Mouse (Mus musculus) cerebellum, adult 9-10 months (tissue): Measurements from ENCODE around the gene Samhd1.
"Not testable (repeated sequence)": the region's sequence is repeated elsewhere in the genome, so short reads cannot be mapped to it uniquely, and the experiment has no call there.

ENCODE experiments used
- DNase-seq: peaks from one replicate; pipeline ENCODE4 v3.0.0; 2022

Gene Samhd1

DNA sequence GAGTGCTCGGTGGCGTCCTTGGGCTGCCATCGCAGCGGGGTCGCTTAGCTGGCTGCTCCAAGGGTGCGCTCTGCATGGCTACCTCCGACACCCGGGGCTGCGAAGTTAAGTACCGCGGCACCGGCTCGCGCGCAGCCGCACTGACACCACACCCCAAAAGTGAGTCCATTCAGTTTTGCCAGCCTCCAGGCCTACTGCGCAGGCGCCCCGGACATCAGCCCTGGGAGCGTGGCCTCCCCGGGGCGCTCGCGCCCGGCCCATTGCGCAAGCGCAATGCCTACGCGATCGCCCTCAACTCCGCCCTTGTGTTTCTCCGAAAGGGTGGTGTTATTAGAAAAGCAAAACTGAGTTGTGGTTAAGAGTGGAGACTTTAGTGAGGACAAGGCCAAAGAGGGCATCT is at the start of gene Samhd1:
TSS of gene Samhd1 (minus strand) at position 252 of the 400 bp plus-strand sequence.
- DNase-seq: peak; percentile 94

DNA sequence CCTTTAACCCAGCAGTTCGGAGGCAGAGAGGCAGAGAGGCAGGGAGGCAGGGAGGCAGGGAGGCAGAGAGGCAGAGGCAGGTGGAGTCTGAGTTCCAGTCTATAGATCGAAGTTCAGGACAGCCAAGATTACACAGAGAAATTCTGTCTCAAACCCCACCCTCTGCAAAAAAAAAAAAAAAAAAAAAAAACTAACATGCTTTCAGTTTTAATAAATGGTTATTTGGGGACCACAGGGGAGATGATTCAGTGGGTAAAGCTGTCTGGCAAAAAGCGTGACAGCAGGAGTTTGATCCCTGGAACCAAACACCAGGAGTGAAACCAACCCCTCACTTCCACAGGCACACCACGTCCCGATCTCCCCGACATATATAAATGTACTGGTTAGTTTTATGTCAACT is 43.1 kb upstream of the Samhd1 start:
- DNase-seq: no peak

DNA sequence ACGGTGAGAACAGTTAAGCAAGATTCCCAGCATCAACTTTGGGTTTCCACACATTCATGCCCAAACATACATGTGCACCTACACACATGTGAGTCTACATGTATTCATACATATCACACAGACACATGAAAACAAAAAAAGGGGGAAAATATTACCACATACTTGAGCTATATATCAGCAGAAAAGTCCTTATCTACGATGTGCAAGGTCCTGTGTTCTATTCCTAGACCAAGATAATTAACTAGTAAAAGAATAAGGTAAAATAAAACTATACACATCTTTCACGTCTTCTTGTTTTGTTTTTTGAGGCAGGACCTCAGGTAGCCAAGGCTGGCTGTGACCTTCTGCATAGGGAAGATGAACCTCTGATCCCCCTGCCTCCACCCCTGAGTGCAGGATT is 41.2 kb upstream of the Samhd1 start:
- no peak for DNase-seq

DNA sequence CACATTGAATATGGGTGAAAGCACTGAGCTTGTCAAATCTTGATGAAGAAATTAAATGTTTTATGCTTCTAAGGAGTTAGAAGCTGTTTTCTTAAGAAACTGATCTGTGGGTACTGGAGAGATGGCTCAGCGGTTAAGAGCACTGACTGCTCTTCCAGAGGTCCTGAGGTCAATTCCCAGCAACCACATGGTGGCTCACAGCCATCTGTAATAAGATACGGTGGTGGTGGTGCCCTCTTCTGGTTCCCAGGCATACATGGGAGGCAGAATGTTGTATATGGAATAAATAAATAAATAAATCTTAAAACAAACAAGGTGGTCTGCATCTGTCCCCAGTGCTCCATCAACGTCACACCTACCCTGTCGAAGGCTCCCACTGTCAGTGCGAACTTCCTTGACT is 39.4 kb upstream of the Samhd1 start:
- no peak for DNase-seq

DNA sequence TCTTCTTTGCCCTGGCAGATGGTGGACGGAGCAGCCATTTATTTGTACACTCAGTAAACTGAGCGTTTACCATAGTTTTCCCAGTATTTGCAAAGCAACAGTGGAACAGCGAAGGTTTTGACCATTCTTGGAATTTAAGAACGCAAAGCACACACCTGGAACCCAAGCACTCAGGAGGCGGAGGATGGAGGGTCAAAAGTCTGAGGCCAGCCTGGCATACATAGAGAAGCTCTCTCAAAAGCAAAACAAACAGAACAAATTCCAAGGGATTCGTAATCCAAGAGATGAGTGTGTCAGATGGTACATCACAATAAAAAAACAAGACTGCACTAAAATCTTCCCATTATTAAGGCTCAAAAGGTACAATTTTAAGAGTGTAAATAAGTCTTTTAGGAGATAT is 38.5 kb upstream of the Samhd1 start:
- DNase-seq: no peak

DNA sequence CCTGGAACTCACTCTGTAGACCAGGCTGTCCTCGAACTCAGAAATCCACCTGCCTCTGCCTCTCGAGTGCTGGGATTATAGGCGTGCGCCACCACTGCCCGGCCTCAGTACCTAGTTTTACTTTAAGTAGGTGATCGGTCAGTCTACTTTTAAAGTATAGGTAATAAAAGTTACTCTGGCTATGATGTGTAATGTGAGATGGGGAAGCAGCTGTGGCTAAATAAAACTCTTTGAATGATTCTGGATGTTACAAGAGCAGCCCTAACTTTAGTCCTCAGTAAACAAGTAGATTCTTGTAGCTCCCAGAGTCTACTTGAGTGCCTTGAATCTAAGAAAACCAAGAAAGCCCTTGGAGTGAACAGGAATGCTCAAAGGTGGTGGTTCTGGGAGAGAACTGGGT is 37.9 kb upstream of the Samhd1 start:
- DNase-seq: no peak

DNA sequence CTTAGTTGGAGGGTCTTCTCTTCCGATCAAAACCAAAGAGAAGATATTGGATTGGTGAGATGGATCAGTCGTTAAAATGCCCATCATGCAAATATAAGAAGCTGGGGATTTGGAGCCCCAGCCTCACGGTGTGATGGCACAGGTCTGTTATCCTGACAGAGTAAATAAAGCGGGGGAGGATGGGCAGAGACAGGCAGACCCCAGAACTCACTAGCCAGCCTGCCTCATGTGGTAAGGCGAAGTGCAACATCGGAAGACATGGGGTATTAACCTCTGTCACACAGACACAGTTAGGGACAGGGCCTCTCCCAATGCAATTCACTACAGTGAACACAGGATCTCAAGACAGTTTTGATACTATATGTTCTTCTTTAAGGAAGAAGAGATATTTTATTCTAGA is 35.6 kb upstream of the Samhd1 start:
- DNase-seq: no peak

DNA sequence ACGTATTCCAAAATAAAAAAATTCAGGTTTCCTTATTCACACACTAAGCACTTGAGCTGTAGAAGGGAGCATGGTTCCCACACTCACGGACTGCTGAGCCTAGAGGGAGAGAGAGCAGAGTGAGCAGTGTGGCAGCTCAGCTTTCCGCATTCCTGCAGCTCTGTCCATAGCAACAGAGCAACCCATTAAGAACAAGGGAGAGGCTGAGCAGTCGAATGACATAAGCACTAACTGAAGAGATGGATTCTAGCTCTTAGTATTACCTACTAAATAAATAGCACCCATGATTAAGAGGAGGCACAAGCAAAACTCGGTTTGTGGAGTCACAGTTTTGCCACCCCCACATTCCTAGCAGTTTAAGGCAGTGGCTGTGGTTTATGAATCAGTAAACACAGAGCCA is 35.1 kb upstream of the Samhd1 start:
- DNase-seq: no peak

DNA sequence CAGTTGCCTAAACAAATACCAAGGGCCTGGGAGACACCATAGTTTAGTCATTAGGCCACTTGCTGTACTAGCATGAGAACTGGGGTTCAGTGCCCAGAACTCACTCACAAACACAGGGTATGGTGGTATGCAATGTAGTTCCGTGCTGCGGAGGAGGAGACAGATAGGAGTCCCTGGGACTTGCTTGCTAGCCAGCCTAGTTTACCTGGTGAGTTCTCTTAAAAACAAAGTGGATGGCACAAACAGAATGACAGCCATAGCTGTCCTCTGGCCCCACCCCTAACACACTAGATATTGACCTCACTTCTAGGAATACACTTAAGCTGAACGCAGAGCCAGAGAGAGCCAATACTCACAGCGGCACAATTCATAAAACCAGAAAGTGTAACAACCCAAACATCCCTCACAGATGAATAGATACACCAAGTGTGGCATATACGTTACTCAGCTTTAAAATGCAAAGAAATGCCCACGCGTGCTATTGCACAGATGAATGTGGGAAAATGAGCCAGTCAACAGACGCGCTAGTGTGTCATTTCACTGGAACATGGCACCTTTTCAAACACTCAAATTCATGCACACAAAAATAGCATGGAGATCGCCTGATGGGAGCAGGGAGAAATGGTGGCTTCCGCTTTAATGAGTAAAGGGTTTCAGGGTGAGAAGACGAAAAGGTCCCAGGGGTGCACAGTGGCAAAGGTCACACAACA is 31.5 kb upstream of the Samhd1 start:
- no peak for DNase-seq

DNA sequence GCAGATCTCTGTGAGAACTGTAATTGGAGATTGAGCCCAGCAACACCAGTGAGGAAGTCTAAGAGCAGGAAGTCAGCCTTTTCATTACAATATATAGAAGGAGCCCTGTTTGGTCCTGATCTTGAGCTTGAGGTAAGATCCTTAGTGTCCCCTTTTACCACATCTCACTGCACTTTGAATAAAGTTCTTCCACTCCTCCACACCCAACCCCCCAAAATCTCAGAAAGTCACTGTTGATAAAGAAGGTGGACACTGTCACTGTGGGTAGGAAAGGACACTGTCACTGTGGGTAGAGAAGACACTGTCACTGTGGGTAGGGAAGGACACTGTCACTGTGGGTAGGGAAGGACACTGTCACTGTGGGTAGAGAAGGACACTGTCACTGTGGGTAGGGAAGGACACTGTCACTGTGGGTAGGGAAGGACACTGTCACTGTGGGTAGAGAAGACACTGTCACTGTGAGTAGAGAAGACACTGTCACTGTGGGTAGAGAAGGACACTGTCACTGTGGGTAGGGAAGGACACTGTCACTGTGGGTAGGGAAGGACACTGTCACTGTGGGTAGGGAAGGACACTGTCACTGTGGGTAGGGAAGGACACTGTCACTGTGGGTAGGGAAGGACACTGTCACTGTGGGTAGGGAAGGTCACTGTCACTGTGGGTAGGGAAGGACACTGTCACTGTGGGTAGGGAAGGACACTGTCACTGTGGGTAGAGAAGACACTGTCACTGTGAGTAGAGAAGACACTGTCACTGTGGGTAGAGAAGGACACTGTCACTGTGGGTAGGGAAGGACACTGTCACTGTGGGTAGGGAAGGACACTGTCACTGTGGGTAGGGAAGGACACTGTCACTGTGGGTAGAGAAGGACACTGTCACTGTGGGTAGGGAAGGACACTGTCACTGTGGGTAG is 30.5 kb upstream of the Samhd1 start:
- not testable (repeated sequence) for DNase-seq

DNA sequence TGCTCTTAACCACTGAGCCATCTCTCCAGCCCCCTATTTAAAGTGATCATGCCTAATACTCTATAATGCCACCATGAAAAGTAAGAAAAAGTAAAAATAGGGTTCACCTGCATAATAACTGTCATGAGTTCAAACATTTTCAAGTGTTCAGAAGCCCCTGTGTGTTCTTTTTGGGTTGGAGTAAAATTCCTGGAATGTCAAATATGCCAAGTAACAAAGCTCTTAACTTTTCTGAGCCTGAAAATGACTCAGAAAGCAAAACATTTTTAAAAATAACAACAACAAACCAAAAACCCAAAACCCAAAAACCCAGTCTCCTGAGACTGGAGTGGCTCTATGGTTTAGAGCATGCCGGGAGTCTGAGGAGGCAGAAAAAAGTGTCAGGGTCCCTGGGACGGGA is 29.0 kb upstream of the Samhd1 start:
- DNase-seq: no peak

DNA sequence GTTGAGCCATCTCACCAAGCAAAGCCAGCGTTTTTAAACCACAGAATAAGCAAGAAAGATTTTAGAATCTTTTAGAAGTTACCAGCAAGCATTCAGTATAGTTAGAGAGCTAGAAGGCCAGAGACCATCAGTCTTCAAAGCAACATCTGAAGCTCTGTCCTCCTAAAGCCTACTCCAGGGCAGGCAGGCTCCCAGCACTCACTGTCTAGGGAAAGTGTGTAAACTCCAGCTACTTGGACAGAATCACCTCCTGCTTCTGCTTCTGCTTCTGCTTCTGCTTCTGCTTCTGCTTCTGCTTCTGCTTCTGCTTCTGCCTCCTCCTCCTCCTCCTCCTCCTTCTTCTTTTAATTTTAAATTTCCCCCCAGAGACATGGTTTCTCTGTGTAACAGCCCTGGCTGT is 21.0 kb upstream of the Samhd1 start:
- DNase-seq: no peak

DNA sequence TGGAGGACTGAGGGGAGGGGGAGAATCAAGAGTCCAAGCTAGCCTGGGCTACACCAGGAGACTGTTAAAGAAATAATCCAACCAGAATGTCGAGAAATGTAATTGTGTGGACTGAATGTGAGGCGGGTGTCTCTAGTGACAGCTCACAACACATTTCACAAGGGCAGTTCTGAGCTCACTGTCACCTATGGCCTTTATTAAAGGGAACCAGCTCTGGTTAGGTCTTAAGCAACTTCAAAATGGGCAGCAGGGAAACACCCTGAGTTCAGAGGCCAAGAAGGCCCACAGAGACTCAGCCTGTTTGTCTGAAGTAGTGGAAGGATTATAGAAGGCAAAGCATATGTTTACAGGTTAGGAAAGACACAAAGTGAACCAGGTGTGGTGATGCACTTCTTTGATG is 18.2 kb upstream of the Samhd1 start:
- no peak for DNase-seq

DNA sequence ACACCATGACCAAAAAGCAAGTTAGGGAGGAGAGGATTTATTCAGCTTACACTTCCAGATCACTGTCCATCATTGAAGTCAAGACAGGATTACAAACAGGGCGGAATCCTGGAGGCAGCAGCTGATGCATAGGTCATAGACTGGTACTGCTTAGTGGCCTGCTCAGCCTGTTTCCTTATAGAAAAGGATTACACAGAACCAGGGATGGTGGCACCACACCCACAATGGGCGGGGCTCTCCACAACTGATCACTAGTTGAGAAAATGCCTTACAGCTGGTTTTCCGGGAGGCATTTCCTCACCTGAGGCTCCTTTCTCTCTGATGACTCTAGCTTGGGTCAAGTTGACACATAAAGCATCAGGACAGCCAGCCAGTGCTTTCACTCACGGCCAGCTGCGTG is 13.4 kb upstream of the Samhd1 start:
- DNase-seq: no peak

DNA sequence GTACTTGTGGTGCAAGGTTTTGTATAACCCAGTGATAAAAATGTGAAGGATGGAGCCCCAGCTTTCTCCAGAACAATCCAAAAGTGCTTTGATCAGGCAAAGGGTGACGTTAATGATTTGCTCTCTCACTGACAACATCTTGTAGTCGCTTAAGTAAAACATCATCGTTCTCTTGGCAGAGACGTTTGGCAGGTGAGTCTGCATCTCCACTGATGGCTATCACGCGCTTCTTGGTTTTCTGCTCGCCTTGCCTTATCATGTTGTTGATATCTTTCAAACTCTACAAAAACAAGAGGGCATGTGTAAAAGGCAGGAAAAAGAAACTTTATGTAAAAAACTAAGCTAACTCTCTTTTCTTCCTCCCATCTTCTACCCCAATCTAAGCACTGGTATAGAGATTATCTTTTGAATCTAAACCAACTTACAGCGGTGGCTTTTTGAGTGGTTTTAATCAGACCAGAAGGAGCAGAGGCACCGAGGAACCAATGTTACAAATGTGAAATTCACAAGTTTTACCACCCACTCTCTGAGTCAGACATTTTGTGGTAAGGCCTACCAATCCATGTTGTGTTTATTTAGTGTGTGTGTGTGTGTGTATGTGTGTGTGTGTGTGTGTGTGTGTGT is 12.4 kb upstream of the Samhd1 start:
- DNase-seq: no peak

DNA sequence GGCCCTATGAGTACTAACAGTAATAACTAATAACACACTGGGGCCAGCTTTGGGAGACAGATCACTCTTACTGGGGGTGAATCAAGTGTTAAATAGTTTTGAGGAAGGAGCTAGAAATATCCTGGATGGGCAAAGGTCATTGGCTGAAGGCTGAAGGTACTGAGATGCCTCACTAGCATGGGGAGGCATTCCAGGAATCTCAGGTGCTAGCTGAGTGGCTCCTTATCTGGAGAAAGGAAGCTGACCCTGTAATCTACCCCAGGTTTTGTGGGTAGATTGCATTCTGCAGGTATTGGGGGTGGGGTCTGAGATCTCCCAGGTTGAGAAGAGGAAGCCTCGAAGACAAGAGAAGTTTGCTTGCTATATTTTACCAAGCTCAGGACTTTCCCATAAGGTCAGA is 10.1 kb upstream of the Samhd1 start:
- no peak for DNase-seq

DNA sequence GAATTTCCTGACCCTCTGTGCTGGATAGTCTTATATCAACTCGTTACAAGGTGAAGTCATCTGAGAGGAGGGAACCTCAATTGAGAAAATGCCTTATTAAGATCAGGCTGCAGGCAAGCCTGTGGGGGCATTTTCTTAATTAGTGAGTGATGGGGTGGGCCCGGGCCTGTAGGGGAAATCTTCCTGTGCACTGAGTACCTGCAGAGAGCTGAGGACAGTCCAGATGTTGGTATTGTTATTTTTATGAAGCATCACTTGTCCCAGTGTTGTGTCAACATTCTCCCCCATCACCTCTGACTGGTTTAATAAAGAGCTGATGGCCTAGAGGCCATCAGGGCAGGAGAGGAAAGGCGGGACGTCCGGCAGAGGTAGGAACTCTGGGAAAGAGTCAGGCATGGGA is 9.1 kb upstream of the Samhd1 start:
- DNase-seq: no peak

DNA sequence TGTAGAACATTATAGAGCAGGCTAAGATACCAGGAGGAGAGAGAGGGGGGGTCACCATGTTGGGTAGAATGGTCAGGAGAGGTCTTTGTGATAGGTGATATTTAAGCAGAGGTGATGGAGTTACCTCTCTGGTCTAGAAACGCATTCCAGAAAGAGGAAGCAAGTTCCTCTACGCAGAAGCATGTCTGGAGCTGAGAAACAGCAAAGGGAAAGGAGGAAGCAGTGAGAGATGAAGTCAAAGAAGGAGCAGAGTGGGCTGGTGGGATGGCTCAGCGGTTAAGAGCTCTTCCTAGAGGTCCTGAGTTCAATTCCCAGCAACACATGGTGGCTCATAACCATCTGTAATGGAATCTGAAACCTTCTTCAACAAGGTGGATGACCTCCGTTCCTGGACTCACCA is 6.9 kb upstream of the Samhd1 start:
- no peak for DNase-seq

DNA sequence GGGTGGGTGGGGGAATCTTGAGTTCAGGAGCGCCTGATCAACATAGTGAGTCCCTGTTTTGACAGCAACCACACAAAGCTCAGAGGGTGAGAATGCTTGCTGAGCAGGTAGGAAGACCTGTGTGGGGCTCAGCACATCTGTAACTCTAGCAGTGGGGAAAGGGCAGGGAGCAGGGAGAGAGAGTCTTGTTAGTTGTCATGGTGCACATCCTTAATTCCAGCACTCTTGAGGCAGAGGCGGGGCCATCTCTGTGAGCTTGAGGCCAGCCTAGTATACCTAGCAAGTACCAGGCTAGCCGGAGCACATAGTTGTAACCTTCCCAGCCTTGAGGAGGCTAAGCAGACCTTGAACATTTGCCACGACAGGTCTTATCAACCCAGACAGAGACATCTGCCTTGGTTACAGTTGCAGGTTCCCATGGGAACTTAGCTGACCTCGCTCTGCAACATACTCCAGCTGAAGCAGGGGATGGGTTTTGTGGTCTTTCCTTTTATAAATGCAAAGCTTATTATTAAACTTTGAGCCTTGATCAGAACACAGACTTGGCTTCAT is 4.3 kb upstream of the Samhd1 start:
- no peak for DNase-seq

DNA sequence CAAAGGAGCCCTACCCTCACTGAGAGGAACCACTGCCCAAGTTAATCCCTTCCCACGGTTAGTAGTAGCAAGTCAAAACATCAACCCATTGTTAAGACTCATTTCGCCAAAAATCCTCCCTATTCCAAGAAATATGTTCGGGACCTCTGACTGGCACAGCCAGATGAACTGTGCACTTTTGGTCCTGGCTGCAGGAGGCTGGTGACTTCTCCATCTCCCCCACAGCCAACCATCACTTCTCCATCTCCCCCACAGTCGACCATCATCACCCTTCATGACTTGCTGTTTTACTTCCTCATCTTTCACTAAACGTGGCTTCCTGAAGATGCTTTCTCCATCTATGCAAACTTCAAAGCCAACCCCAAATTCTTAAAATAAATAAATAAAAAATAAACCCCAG is 3.7 kb upstream of the Samhd1 start:
- DNase-seq: no peak

DNA sequence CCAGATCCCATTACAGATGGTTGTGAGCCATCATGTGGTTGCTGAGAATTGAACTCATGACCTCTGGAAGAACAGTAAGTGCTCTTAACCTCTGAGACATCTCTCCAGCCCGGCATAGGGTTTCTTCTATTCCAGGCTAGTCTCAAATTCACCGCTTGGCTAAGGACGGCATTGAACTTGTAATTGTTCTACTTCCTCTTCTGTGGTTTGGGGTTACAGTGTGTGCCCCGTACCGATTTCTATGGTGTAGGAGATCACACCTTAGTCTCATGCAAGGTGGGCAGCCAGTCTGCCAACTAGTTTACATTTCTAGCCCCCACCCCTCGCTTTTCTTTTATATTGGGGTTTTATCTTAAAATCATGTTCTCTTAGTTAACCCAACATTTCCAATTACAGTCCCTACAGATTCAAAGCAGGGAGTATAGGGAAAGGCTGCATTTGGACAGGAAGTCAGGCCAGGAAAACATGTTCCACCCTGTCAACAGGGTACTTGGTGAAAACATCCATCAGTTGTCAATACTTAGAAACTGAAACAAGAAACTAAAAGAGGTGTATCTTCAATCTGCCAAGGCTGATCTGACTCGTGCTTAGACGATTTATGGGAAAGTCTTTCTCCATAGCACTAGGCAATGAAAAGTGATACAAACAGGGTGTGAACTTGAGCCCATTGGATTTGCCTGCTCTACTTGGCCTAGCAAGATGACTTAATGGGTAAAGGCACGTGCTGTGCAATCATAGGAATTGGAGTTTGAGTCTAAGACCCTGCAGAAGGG is 3.1 kb upstream of the Samhd1 start:
- no peak for DNase-seq

DNA sequence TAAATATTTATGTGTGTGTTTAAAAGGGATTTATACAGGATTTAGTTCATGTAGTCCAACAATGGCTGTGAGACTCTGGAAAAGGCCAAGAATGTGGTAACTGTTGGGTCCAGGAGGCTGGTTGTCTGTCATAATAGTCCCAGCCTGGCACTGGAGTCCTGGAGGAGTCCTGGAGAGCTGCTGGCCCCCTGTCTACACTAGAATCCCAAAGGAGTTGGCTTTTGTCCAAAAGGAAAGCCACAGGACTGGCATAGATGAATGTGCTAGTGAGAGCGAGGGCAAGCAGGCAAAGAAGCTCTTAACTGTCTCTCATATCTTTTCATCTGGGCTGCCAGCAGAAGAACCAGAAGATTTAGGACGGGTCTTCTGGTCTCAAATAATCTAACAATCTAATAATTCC is 1.6 kb upstream of the Samhd1 start:
- peak; percentile 25 for DNase-seq

DNA sequence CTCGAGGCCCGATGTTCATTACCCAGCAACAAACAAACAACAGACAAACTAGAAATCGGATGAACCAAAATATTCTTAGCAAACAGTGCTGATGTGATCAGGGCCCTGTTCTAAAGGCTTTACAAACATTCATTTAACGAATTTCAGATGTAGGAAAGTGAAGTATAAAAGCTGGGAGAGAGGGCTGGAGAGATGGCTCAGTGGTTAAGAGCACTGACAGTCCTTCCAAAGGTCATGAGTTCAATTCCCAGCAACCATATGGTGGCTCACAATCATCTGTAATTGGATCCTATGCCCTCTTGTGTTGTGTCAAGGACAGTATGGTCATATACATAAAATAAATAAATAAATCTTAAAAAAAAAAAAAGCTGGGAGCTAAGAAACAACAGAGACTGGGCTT is 1.1 kb upstream of the Samhd1 start:
- no peak for DNase-seq
